Mouse (Mus musculus): ENCODE results near the gene Mme.

The Mme gene

GRCm38 (mm10) chr3:63350704-63351103 is 109.4 kb downstream of the Mme start:
- DNase-seq (ENCODE audit: low read depth, low spot score): no peak

GRCm38 (mm10) chr3:63351680-63352260 is 110.4 kb downstream of the Mme start:
- DNase-seq (ENCODE audit: low read depth, low spot score): peak; percentile 27

DNA sequence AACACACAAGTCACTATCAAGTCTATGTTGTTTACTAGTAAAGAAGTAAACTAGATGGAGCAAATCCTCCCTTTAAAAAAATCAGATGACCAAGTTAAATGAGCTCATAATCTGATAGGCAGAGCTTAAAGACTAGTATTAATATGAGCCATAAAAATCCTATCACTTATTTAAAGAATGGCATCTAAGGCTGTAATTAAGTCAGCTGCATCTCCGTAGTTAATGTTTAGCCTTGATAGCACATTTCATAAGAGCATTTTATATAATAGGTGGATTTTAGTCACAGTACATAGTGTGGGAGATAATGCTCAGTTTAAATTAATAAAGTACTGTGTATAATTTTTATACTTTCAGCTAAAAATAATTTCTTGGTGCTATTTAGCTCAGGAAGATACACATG is 118.2 kb downstream of the Mme start:
- no peak for DNase-seq (ENCODE audit: low read depth, low spot score)

DNA sequence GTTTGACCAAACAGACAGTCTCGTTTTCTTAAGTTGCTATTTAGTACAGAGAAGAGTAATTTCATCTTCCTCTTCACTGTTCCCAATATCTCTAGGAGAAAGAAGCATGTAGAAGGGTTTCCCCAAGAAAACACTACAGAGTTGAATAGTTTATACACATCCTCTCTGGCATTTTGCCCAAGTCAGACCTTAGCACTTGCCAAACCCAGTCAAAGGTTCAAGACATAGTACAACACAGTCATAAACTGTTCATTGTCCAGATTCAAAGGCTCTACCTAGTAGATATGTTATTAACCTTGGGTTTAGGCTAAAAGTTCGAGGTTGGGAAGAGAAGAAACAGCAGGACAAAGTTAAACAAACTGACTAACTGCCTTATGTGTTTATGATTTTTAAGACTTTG is 143.7 kb downstream of the Mme start:
- no peak for DNase-seq (ENCODE audit: low read depth, low spot score)

- DNase-seq (ENCODE audit: low read depth, low spot score): no peak
Observed at GRCm38 (mm10) chr3:63390774-63391173, 149.4 kb downstream of the Mme start.

DNA sequence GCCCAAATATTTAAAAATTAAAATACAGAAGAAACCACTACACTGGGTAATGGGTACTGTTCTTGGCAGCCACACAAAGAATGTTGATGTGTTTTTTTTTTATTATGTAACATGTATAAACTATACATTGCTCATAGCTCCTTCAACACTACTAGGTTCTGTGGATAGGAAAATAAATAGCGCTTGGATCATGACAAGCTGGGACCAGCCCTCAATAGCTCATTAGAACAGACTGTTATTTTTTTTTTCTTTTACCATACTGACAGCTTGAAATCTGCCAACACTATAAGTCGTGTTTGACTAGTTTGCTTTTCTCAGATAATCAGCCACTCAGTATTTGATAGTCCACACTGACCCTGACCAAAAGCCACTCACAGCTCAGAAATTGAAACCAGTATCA is 150.0 kb downstream of the Mme start:
- no peak for DNase-seq (ENCODE audit: low read depth, low spot score)

DNA sequence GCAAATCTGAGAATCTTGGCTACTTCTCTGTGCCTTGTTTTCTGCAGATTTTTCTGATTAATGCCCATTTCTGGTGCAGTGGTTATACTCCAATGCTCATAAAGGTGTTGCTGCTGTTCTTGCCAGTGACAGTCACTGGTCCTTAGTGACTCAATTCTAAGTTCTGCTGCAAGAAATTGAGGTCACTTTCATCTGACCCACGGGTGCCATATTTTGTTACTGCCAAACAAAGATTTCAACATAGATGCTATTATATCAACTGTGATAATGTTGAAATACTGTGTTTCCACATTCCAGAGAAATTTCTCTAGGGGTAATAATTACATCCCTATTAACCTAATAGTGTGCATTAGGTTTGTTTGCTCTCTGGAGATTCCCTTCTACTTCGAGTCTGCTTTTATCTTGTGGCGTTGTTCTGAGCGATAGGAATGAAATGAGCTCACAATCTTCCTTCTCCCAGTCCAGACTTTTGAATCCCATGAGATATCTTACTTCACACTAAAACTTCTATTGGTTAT is 153.1 kb downstream of the Mme start:
- DNase-seq (ENCODE audit: low read depth, low spot score): no peak

DNA sequence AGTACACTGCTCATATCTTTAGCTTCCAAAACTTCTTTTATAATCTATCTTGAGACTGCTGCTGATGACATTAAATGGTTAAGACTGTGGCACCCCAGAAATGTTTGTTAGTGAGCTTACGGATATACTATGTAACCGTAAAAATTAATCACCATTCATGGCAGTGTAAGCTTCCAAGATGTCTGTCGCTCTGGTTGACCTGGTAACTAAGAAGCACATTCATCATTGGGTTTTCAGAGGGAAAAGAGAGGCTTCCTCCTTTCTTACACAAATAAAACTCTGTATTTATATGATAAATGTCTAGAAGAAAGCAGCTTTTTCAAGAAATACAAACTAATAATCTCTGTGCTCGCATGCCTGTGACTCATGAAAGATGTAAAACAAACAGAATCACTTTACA is 156.8 kb downstream of the Mme start:
- DNase-seq (ENCODE audit: low read depth, low spot score): no peak

- peak; percentile 60 for DNase-seq (ENCODE audit: low read depth, low spot score)
Observed at GRCm38 (mm10) chr3:63406438-63406837, 165.1 kb downstream of the Mme start.

GRCm38 (mm10) chr3:63411006-63411405 is 169.7 kb downstream of the Mme start:
- no peak for DNase-seq (ENCODE audit: low read depth, low spot score)

DNA sequence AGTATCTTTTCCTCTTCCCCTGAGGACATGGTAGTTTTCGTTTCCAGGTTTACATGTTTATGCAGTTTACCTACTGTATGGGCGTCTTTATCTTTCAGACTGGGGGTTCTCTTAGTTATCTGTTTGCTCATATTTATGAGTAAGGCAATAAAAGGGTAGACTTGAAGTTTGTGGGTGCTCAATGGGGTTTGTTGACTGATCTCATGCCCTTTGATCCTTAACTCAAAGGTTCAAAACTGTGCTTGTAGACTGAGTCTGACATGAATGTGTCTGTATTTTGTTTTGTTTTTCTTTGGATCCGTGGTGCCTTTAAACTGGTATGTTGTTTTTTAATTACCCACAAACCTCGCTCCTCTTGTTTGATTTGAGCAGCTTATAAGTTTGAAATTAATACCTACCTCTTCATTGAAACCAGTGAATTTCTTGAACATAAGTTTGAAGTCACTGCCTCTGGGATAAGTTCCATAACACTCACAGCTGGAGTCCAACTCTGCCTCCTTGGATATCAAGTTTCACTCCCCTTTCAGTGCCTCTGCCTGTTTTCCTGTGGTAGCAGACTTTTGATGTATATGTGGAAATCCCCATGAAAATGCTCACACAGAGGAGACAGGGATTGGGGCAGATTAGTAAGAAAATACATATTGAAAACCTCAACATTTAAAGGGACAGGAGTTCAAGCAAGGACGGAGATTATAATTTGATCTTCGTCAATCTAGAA is 171.0 kb downstream of the Mme start:
- DNase-seq (ENCODE audit: low read depth, low spot score): no peak

GRCm38 (mm10) chr3:63413046-63413911 is 171.9 kb downstream of the Mme start:
- DNase-seq (ENCODE audit: low read depth, low spot score): no peak

DNA sequence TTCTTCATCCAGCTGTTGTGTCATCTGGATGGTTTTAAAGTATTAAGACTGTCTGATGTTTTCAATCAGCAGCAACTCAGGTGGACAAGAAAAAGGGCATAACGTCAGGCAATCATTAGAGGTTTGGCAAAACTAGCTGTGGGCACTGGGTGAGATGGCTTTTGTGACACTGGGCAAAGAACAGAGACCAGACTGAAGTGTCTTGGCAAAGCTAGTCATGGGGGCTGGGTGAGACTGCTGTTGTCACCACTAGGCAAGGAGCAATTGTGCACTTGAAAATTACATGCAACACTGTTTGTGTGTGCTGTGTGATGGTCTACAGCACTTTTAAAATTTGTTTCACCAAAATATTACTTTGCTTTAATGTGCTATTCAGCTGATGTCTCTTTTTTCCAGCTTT is 175.9 kb downstream of the Mme start:
- no peak for DNase-seq (ENCODE audit: low read depth, low spot score)

- DNase-seq (ENCODE audit: low read depth, low spot score): no peak
Observed at GRCm38 (mm10) chr3:63417758-63418157, 176.4 kb downstream of the Mme start.

DNA sequence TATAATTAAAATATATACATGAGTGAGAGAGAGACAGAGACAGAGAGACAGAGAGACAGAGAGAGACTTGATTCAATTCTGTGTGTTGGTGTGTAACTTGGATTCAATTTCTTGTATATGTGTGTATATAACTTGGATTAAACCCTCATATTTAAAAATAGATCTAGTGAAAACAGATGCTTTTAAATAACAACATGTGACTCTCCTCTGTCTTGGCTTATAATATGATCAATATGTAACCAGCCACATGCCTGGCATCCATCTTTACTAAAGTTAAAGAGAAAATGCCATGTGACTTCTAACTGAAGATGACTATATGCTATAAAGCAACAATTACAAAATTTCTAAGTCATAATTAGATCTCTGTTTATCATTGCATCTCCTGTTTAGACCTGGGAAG is 182.2 kb downstream of the Mme start:
- DNase-seq (ENCODE audit: low read depth, low spot score): no peak
